Mouse (Mus musculus): Measurements from ENCODE around the gene Osbpl5.

- TF ChIP-seq CTCF (IDR thresholded peaks at IDR 0.05; ENCODE audit: control insufficient read depth, insufficient read depth, insufficient replicate concordance, low read depth, low read length) = no peak
- TF ChIP-seq POLR2A (IDR thresholded peaks at IDR 0.05; ENCODE audit: control insufficient read depth, low read depth, low read length) = no peak
Observed at GRCm38 (mm10) chr7:143766893-143767292, 10.1 kb upstream of the Osbpl5 start, which contains the start of gene Mrgprg.

Data from testis, adult 2 months (tissue).